Mouse (Mus musculus) myocyte (in vitro differentiated cells): ENCODE data around the gene Sowahb.

Source experiments
- CEBPB ChIP-seq: IDR thresholded peaks from 2 replicates; pipeline ENCODE4 v1.6.1; 2011; ENCODE audit warnings: mild to moderate bottlenecking, moderate library complexity; ENCODE audit not compliant: poor library complexity, insufficient read depth, severe bottlenecking
- E2F4 ChIP-seq: IDR thresholded peaks from one replicate; pipeline ENCODE4 v1.6.1; 2011; ENCODE audit warnings: mild to moderate bottlenecking, control low read depth, moderate library complexity; ENCODE audit not compliant: insufficient read depth
- MAX ChIP-seq: IDR thresholded peaks from one replicate; pipeline ENCODE4 v1.6.1; 2011; ENCODE audit warnings: low read depth, mild to moderate bottlenecking, control low read depth
- MYOD1 ChIP-seq, 3 experiments: IDR thresholded peaks; one replicate each; pipeline ENCODE4 v1.6.1; 2011; ENCODE audit warnings: control low read depth in 2 of 3, low read depth in 2 of 3, mild to moderate bottlenecking in 2 of 3, moderate library complexity in 1 of 3; ENCODE audit not compliant: insufficient read length in 2 of 3, control insufficient read depth in 1 of 3
- MYOG ChIP-seq, 3 experiments: IDR thresholded peaks; one replicate each; pipeline ENCODE4 v1.6.1; 2011; ENCODE audit warnings: control low read depth in 2 of 3, low read depth in 2 of 3, mild to moderate bottlenecking in 2 of 3; ENCODE audit not compliant: insufficient read length in 2 of 3, control insufficient read depth in 1 of 3, insufficient read depth in 1 of 3
- POLR2A ChIP-seq: IDR thresholded peaks from one replicate; pipeline ENCODE4 v1.6.1; 2011; ENCODE audit warnings: low read depth, mild to moderate bottlenecking, control low read depth, moderate library complexity; ENCODE audit not compliant: insufficient read length
- REST ChIP-seq: IDR thresholded peaks from one replicate; pipeline ENCODE4 v1.6.1; 2011; ENCODE audit warnings: mild to moderate bottlenecking, control low read depth, moderate library complexity; ENCODE audit not compliant: insufficient read depth, insufficient read length
- SRF ChIP-seq: IDR thresholded peaks from one replicate; pipeline ENCODE4 v1.6.1; 2011; ENCODE audit warnings: low read depth; ENCODE audit not compliant: control insufficient read depth, insufficient read length
- TCF12 ChIP-seq: IDR thresholded peaks from one replicate; pipeline ENCODE4 v1.6.1; 2011; ENCODE audit warnings: mild to moderate bottlenecking, control low read depth; ENCODE audit not compliant: poor library complexity, insufficient read depth, severe bottlenecking
- TCF3 ChIP-seq: IDR thresholded peaks from one replicate; pipeline ENCODE4 v1.6.1; 2011; ENCODE audit warnings: low read depth, control low read depth; ENCODE audit not compliant: insufficient read length
- USF1 ChIP-seq: IDR thresholded peaks from one replicate; pipeline ENCODE4 v1.6.1; 2011; ENCODE audit warnings: low read depth, mild to moderate bottlenecking, control low read depth, moderate library complexity

GRCm38 (mm10) chr5:93024754-93025280 lies 20.0 kb downstream of the Sowahb start:
- no peak for TF ChIP-seq MAX
- TF ChIP-seq USF1: no peak
- no peak for TF ChIP-seq POLR2A
- TF ChIP-seq TCF12: no peak
- no peak for TF ChIP-seq MYOG (IDR thresholded peaks at IDR 0.05; ENCODE audit: control insufficient read depth in 1 of 3, insufficient read depth in 1 of 3, insufficient read length in 2 of 3, low read depth in 2 of 3)
- no peak for TF ChIP-seq REST
- no peak for TF ChIP-seq E2F4
- TF ChIP-seq TCF3: no peak
- no peak for TF ChIP-seq MYOD1 (IDR thresholded peaks at IDR 0.05; ENCODE audit: control insufficient read depth in 1 of 3, insufficient read length in 2 of 3, low read depth in 2 of 3)
- TF ChIP-seq SRF: no peak
- TF ChIP-seq CEBPB: no peak
